16 mouse cellular contexts compared by ENCODE assay signal in the genomic region with DNA sequence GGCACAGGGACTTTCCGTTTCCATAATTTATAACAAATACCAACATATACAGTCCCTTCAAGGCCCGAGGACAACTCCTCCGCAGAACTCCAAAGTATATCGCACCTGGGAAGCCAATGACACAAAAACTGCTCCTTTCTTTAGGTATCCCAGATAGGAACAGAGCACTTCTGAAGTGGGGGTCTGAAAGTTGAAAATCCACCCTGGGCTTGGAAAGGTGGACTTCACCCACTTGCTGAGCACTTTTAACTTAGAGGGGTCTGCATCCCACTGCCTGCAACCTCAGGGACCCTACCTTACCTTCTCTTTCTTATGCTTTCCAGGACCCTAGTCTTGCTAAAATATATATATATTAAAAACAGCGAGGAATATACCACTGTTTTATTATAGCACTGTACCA. TPM values are rescaled to one million over a fixed set of nuclear protein-coding genes. Genes with fewer than 3 reads are reported as not detected.
DNase-seq lines count a peak whose midpoint lies in the region; ATAC-seq and TF ChIP-seq lines count a peak whose summit lies in the region.
"Had no signal": no experiment of that assay in that cellular context is flagged by ENCODE, and none has a peak within 500 bp of the region (broad histone marks: within the 10 kb centered on the region; RNA-seq: fewer than 3 reads in every experiment).

No protein-coding gene starts in this region.

- WGBS in embryonic facial prominence, embryonic 10.5 days, result 5% methylated on average over 5 of the region's 5 CpGs
- WGBS in forebrain, embryonic 10.5 days, result 4% methylated on average over 5 of the region's 5 CpGs
- 7% methylated on average over 5 of the region's 5 CpGs for WGBS in hindbrain, embryonic 13.5 days
- WGBS in midbrain, embryonic 11.5 days, result 7% methylated on average over 5 of the region's 5 CpGs
- WGBS in stomach, postnatal 0 days, result 20% methylated on average over 5 of the region's 5 CpGs
- WGBS in lung, postnatal 0 days, result 11% methylated on average over 5 of the region's 5 CpGs

- H3K36me3 ChIP-seq in embryonic facial prominence, embryonic 10.5 days (replicated peaks), result no peaks in the 10 kb centered on the region
- no peaks in the 10 kb centered on the region for H3K36me3 ChIP-seq in forebrain, embryonic 10.5 days (replicated peaks)
- H3K36me3 ChIP-seq in hindbrain, embryonic 13.5 days, result no peaks in the 10 kb centered on the region
- H3K36me3 ChIP-seq in midbrain, embryonic 11.5 days (ENCODE audit: control insufficient read depth, insufficient read depth, low read length), result no peaks in the 10 kb centered on the region
- H3K36me3 ChIP-seq in stomach, postnatal 0 days (ENCODE audit: control insufficient read depth, insufficient read depth, low read length), result no peaks in the 10 kb centered on the region
- no peaks in the 10 kb centered on the region for H3K36me3 ChIP-seq in lung, postnatal 0 days (ENCODE audit: insufficient read depth, low read length)
- H3K36me3 ChIP-seq: heart, embryonic 12.5 days had no signal

- H3K4me1 ChIP-seq in embryonic facial prominence, embryonic 10.5 days, result peaks cover 46% of the 10 kb centered on the region
- peaks cover 66% of the 10 kb centered on the region for H3K4me1 ChIP-seq in forebrain, embryonic 10.5 days
- peaks cover 53% of the 10 kb centered on the region for H3K4me1 ChIP-seq in hindbrain, embryonic 13.5 days (replicated peaks)
- H3K4me1 ChIP-seq in midbrain, embryonic 11.5 days (ENCODE audit: control insufficient read depth, insufficient read depth, low read length), result peaks cover 11% of the 10 kb centered on the region
- H3K4me1 ChIP-seq in stomach, postnatal 0 days (replicated peaks; ENCODE audit: control insufficient read depth, insufficient read depth), result peaks cover 5% of the 10 kb centered on the region; the same call in 1 of the 2 replicates
- peaks cover 14% of the 10 kb centered on the region; the same call in 1 of the 2 replicates for H3K4me1 ChIP-seq in lung, postnatal 0 days (ENCODE audit: insufficient read depth, low read depth, low read length)

- TF ChIP-seq EP300 in stomach, postnatal 0 days (optimal IDR thresholded peaks at IDR 0.05), result no peak
- TF ChIP-seq EP300 in lung, postnatal 0 days (IDR thresholded peaks at IDR 0.05), result no peak

- H3K4me3 ChIP-seq in embryonic facial prominence, embryonic 10.5 days, result peak overlapping the region; percentile 55; the same call in 1 of the 2 replicates
- H3K4me3 ChIP-seq in forebrain, embryonic 10.5 days, result peak overlapping the region; percentile 54
- peak overlapping the region; percentile 52 for H3K4me3 ChIP-seq in hindbrain, embryonic 13.5 days
- peak overlapping the region; percentile 13 for H3K4me3 ChIP-seq in midbrain, embryonic 11.5 days (ENCODE audit: low read depth, low read length)
- no peak overlapping the region for H3K4me3 ChIP-seq in stomach, postnatal 0 days (ENCODE audit: low read depth, low read length)
- H3K4me3 ChIP-seq in lung, postnatal 0 days (ENCODE audit: low read depth, low read length), result no peak overlapping the region
- H3K4me3 ChIP-seq: erythroblast, embryonic 14.5 days had no signal

- ATAC-seq in hindbrain, embryonic 13.5 days (ENCODE audit: low FRiP score), result no peak
- no peak for ATAC-seq in midbrain, embryonic 11.5 days (ENCODE audit: low FRiP score)
- ATAC-seq in stomach, postnatal 0 days (ENCODE audit: low FRiP score, low TSS enrichment), result no peak
- no peak for ATAC-seq in lung, postnatal 0 days

- no peak for TF ChIP-seq CTCF in stomach, postnatal 0 days (IDR thresholded peaks at IDR 0.05; ENCODE audit: low read depth)
- TF ChIP-seq CTCF in lung, postnatal 0 days (IDR thresholded peaks at IDR 0.05), result no peak

- peak overlapping the region; percentile 85 for H3K9ac ChIP-seq in hindbrain, embryonic 13.5 days
- H3K9ac ChIP-seq in midbrain, embryonic 11.5 days (ENCODE audit: low read length), result peak overlapping the region; percentile 46
- H3K9ac ChIP-seq in stomach, postnatal 0 days (ENCODE audit: low read length), result no peak overlapping the region
- H3K9ac ChIP-seq in lung, postnatal 0 days (replicated peaks; ENCODE audit: low read depth), result no peak overlapping the region
- H3K9ac ChIP-seq: heart, embryonic 12.5 days had no signal

- no peak overlapping the region for H3K27ac ChIP-seq in embryonic facial prominence, embryonic 10.5 days (replicated peaks)
- H3K27ac ChIP-seq in forebrain, embryonic 10.5 days, result peak overlapping the region; percentile 82; the same call in 1 of the 2 replicates
- H3K27ac ChIP-seq in hindbrain, embryonic 13.5 days, result peak overlapping the region; percentile 97
- peak overlapping the region; percentile 42; the same call in 1 of the 2 replicates for H3K27ac ChIP-seq in midbrain, embryonic 11.5 days (ENCODE audit: low read depth, low read length)
- H3K27ac ChIP-seq in stomach, postnatal 0 days (replicated peaks), result no peak overlapping the region
- H3K27ac ChIP-seq in lung, postnatal 0 days (ENCODE audit: low read length), result no peak overlapping the region

- H3K4me2 ChIP-seq in hindbrain, embryonic 13.5 days, result peak overlapping the region; percentile 67
- peak overlapping the region; percentile 34 for H3K4me2 ChIP-seq in midbrain, embryonic 11.5 days
- no peak overlapping the region for H3K4me2 ChIP-seq in stomach, postnatal 0 days (replicated peaks; ENCODE audit: low read depth)
- H3K4me2 ChIP-seq in lung, postnatal 0 days (replicated peaks; ENCODE audit: low read depth, low read length), result no peak overlapping the region

- H3K27me3 ChIP-seq in embryonic facial prominence, embryonic 10.5 days (replicated peaks; ENCODE audit: low read depth, poor library complexity, severe bottlenecking), result peaks cover 100% of the 10 kb centered on the region
- H3K27me3 ChIP-seq in forebrain, embryonic 10.5 days (ENCODE audit: poor library complexity, severe bottlenecking), result peaks cover 100% of the 10 kb centered on the region
- peaks cover 64% of the 10 kb centered on the region for H3K27me3 ChIP-seq in hindbrain, embryonic 13.5 days
- H3K27me3 ChIP-seq in midbrain, embryonic 11.5 days (ENCODE audit: control insufficient read depth, insufficient read depth, low read length), result peaks cover 83% of the 10 kb centered on the region
- H3K27me3 ChIP-seq in stomach, postnatal 0 days (ENCODE audit: control insufficient read depth, insufficient read depth, low read length), result peaks cover 19% of the 10 kb centered on the region
- H3K27me3 ChIP-seq in lung, postnatal 0 days (replicated peaks; ENCODE audit: insufficient read depth, low read length), result peaks cover 84% of the 10 kb centered on the region

- H3K9me3 ChIP-seq in embryonic facial prominence, embryonic 10.5 days, result no peaks in the 10 kb centered on the region
- H3K9me3 ChIP-seq in forebrain, embryonic 10.5 days, result no peaks in the 10 kb centered on the region
- no peaks in the 10 kb centered on the region for H3K9me3 ChIP-seq in hindbrain, embryonic 13.5 days
- H3K9me3 ChIP-seq in midbrain, embryonic 11.5 days (ENCODE audit: control insufficient read depth, low read length), result no peaks in the 10 kb centered on the region
- H3K9me3 ChIP-seq in stomach, postnatal 0 days (ENCODE audit: control insufficient read depth, low read length), result no peaks in the 10 kb centered on the region
- H3K9me3 ChIP-seq in lung, postnatal 0 days (ENCODE audit: low read length), result no peaks in the 10 kb centered on the region
- H3K9me3 ChIP-seq: heart, embryonic 12.5 days had no signal

- no peak for DNase-seq in embryonic facial prominence, embryonic 10.5 days (ENCODE audit: low spot score)
- no peak for DNase-seq in forebrain, embryonic 10.5 days (ENCODE audit: extremely low spot score, low spot score)
- peak; percentile 91 for DNase-seq in midbrain, embryonic 11.5 days (ENCODE audit: low spot score, missing footprints)
- DNase-seq in stomach, postnatal 0 days (ENCODE audit: low spot score), result no peak
- DNase-seq in natural killer cell, adult 2 months (ENCODE audit: low spot score in 2 of 2), result no peak
- DNase-seq in testis, postnatal 10 days (ENCODE audit: low spot score), result no peak
- DNase-seq in lung, postnatal 0 days (ENCODE audit: low spot score), result no peak
- DNase-seq: adrenal gland, adult 2 months; gastrocnemius, postnatal 14 days; kidney, postnatal 10 days; lung, postnatal 14 days; spleen, adult 18-20 months; thymus, adult 18-20 months had no signal

RNA-seq across cellular contexts. Expression of a gene that starts 6.4 kb away (rescaled TPM):
- polyA plus RNA-seq in embryonic facial prominence, embryonic 10.5 days (2016; fragmentation: Nextera tagmentation; extraction: Ambion mirVana), result 2.9 and 3.4 TPM in 2 replicates
- polyA plus RNA-seq in forebrain, embryonic 10.5 days (2016; fragmentation: Nextera tagmentation; extraction: Ambion mirVana), result 6.9 and 10.4 TPM in 2 replicates
- polyA plus RNA-seq in hindbrain, embryonic 13.5 days (2015; fragmentation: Nextera tagmentation; extraction: Ambion mirVana), result 60.6 and 62.8 TPM in 2 replicates
- polyA plus RNA-seq in midbrain, embryonic 11.5 days (2014; fragmentation: Nextera tagmentation; extraction: Ambion mirVana), result 52.7 and 53.5 TPM in 2 replicates
- polyA plus RNA-seq in stomach, postnatal 0 days (2015; fragmentation: Nextera tagmentation; extraction: Ambion mirVana), result 1.6 and 1.8 TPM in 2 replicates
- polyA plus RNA-seq in lung, postnatal 0 days (2015; fragmentation: Nextera tagmentation; extraction: Ambion mirVana), result 0.31 and 0.42 TPM in 2 replicates

Comparison
In these comparisons a context has a peak if more than half of its experiments do, and no peak if none do; other contexts are left out.
1. H3K27ac ChIP-seq: peak in forebrain, embryonic 10.5 days (single experiment), hindbrain, embryonic 13.5 days (single experiment) and midbrain, embryonic 11.5 days (single experiment); none in embryonic facial prominence, embryonic 10.5 days (single experiment), stomach, postnatal 0 days (single experiment) and lung, postnatal 0 days (single experiment).
2. H3K4me3 ChIP-seq: peak in embryonic facial prominence, embryonic 10.5 days (single experiment), forebrain, embryonic 10.5 days (single experiment), hindbrain, embryonic 13.5 days (single experiment) and midbrain, embryonic 11.5 days (single experiment); none in stomach, postnatal 0 days (single experiment) and lung, postnatal 0 days (single experiment).
3. H3K4me2 ChIP-seq: peak in hindbrain, embryonic 13.5 days (single experiment) and midbrain, embryonic 11.5 days (single experiment); none in stomach, postnatal 0 days (single experiment) and lung, postnatal 0 days (single experiment).
4. H3K9ac ChIP-seq: peak in hindbrain, embryonic 13.5 days (single experiment) and midbrain, embryonic 11.5 days (single experiment); none in stomach, postnatal 0 days (single experiment) and lung, postnatal 0 days (single experiment).